Mouse (Mus musculus) testis, adult 2 months (tissue): ENCODE data around the gene Selenow.

Experiments
- CTCF ChIP-seq: fragments of 200-500 bp; IDR thresholded peaks from 2 replicates; pipeline ENCODE4 v1.5.1; 2012; ENCODE audit warnings: low read depth, mild to moderate bottlenecking, inconsistent platforms, low read length, moderate library complexity; ENCODE audit not compliant: control insufficient read depth, insufficient read depth, insufficient replicate concordance
- POLR2A ChIP-seq: fragments of 200-500 bp; IDR thresholded peaks from 2 replicates; pipeline ENCODE4 v1.6.1; 2012; ENCODE audit warnings: low read depth, mild to moderate bottlenecking, inconsistent platforms, low read length, moderate library complexity; ENCODE audit not compliant: control insufficient read depth

DNA sequence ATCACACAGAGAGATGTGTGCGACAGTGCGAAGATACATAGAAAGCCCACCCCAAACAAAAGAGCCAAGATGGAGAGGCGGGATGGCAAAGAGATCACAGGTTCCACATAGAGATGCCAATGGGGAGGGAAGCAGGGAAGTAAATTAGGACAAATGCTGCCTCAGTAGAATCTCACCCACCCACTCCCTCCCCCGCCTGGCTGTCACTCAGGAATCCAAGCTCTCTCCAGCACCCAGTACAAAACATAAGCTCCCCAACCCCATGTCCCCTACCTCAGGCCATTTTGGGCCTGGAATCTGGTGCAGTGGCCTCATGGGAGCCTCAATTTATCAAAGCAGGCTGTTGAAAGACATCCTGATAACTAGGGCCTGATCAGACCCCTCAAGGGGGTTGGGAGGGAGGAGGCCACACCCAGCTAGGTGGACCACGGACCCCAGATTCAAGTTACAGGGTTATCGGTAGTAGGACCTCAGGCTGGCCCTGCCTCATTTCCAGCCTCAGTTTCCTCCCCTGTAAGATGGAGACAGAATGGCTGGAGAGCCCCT is 1.5 kb downstream of the Selenow start:
- no peak for TF ChIP-seq POLR2A
- TF ChIP-seq CTCF, result no peak
